Mouse (Mus musculus) olfactory bulb, adult 2 months (tissue): Measurements from ENCODE around the gene Upk1b. TPM values are rescaled to one million over a fixed set of nuclear protein-coding genes. Genes with fewer than 3 reads are reported as not detected.
"Not testable (repeated sequence)": the region's sequence is repeated elsewhere in the genome, so short reads cannot be mapped to it uniquely, and the experiment has no call there.

Experiments used
- H3K27ac ChIP-seq: fragments of 200-500 bp; 2 replicates; pipeline ENCODE4 v1.5.1; 2012; ENCODE audit warnings: low read depth, low read length; ENCODE audit not compliant: insufficient read depth
- H3K4me1 ChIP-seq: fragments of 200-500 bp; 2 replicates; pipeline ENCODE4 v1.6.1; 2012; ENCODE audit warnings: low read length; ENCODE audit not compliant: control insufficient read depth, insufficient read depth
- H3K4me3 ChIP-seq: fragments of 200-500 bp; 2 replicates; pipeline ENCODE4 v1.5.1; 2012; ENCODE audit warnings: mild to moderate bottlenecking, low read depth, low read length, moderate library complexity; ENCODE audit not compliant: insufficient read depth
- CTCF ChIP-seq: fragments of 200-500 bp; IDR thresholded peaks from 2 replicates; pipeline ENCODE4 v1.5.1; 2012; ENCODE audit warnings: low read depth, mild to moderate bottlenecking, low read length, moderate library complexity; ENCODE audit not compliant: insufficient read depth
- POLR2A ChIP-seq: fragments of 200-500 bp; IDR thresholded peaks from 2 replicates; pipeline ENCODE4 v1.6.1; 2012; ENCODE audit warnings: mild to moderate bottlenecking, low read depth, low read length, moderate library complexity; ENCODE audit not compliant: insufficient read depth
- WGBS: fragments of 180-500 bp; shearing (Covaris S2); methylation state at CpG from one replicate; pipeline ENCODE4 v1.1.7; 2018; 5-methylcytosine and 5-hydroxymethylcytosine counted together
- polyA plus RNA-seq: library from polyadenylated mRNA; stranded (reverse); fragments of >200 nt; gene quantifications from 2 replicates; pipeline ENCODE4 v1.2.4, GENCODE M21; 2012; ENCODE audit warnings: low replicate concordance; ENCODE audit not compliant: missing spikeins, insufficient read depth, insufficient read length

Gene Upk1b
- polyA plus RNA-seq: not detected in 2 replicates

GRCm38 (mm10) chr16:38800091-38800490 is at the start of gene Upk1b:
Gene Upk1b, minus strand, starts transcription at chr16:38800328.
- no peak within 1 kb of the TSS for H3K4me3 ChIP-seq
- no peak within 1 kb of the TSS for H3K27ac ChIP-seq
- WGBS: 27% methylated on average over 10 of the region's 10 CpGs
- peaks cover 3% of the 10 kb centered on the region; the same call in 1 of the 2 replicates for H3K4me1 ChIP-seq
- TF ChIP-seq CTCF (no peak), POLR2A (no peak)

GRCm38 (mm10) chr16:38828649-38829048 is 28.5 kb upstream of the Upk1b start, which contains the start of gene 4930435E12Rik:
Gene 4930435E12Rik, minus strand, starts transcription at chr16:38828749.
- no peak for TF ChIP-seq CTCF
- no peak for TF ChIP-seq POLR2A
- 89% methylated on average over 3 of the region's 3 CpGs for WGBS
- no peaks in the 10 kb centered on the region for H3K4me1 ChIP-seq

GRCm38 (mm10) chr16:38812521-38812920 is 12.4 kb upstream of the Upk1b start:
- peak; percentile 63; the same call in 1 of the 2 replicates for TF ChIP-seq CTCF
- no peak for TF ChIP-seq POLR2A
- H3K4me3 ChIP-seq: no peak overlapping the region
- 36% methylated on average over 8 of the region's 8 CpGs for WGBS
- no peak overlapping the region for H3K27ac ChIP-seq
- H3K4me1 ChIP-seq: peaks cover 4% of the 10 kb centered on the region

More at GRCm38 (mm10) chr16:38828649-38829048, 28.5 kb upstream of the Upk1b start, which contains the start of gene 4930435E12Rik:
- H3K4me3 ChIP-seq: no peak within 1 kb of the TSS
- H3K27ac ChIP-seq: no peak within 1 kb of the TSS

- TF ChIP-seq POLR2A (no peak), CTCF (no peak)
- H3K4me3 ChIP-seq: no peak overlapping the region
- 92% methylated on average over 5 of the region's 5 CpGs for WGBS
- H3K27ac ChIP-seq: no peak overlapping the region
- no peaks in the 10 kb centered on the region for H3K4me1 ChIP-seq
These were observed 10.1 kb upstream of the Upk1b start for GRCm38 (mm10) chr16:38810196-38810595.

DNA sequence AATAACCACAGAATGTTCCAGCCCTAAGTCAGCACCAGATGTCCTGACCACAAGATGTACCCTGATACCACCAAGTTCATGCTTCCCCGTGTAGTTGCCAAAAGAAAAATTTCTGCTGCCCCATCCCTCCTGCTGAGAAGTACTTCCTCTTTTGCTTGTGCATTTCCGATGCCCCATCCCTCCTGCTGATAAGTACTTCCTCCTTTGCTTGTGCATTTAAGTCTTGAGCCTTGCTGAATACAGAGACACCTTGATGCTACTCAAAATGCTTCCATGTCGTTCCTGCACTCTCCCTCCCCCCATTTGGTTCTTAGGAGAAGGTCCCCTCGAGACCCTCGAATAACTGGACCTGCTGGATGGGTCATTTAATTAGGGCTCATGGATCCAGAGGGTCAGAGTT is 7.7 kb upstream of the Upk1b start:
- H3K4me1 ChIP-seq, H3K4me3 ChIP-seq, H3K27ac ChIP-seq: not testable (repeated sequence)
- WGBS: 84% methylated on average over 5 of the region's 5 CpGs

- WGBS: 95% methylated on average over 3 of the region's 3 CpGs
- Histone ChIP-seq H3K4me3 (no peak overlapping the region), H3K4me1 (peaks cover 3% of the 10 kb centered on the region; the same call in 1 of the 2 replicates), H3K27ac (no peak overlapping the region)
- no peak for TF ChIP-seq CTCF
- no peak for TF ChIP-seq POLR2A
These were observed 1.1 kb downstream of the Upk1b start for GRCm38 (mm10) chr16:38798957-38799450.

- Histone ChIP-seq H3K4me3 (no peak overlapping the region), H3K4me1 (no peaks in the 10 kb centered on the region), H3K27ac (no peak overlapping the region)
- TF ChIP-seq POLR2A: no peak
- TF ChIP-seq CTCF: no peak
- WGBS: 80% methylated on average over 6 of the region's 6 CpGs
These were observed 7.0 kb downstream of the Upk1b start for GRCm38 (mm10) chr16:38793120-38793519.

DNA sequence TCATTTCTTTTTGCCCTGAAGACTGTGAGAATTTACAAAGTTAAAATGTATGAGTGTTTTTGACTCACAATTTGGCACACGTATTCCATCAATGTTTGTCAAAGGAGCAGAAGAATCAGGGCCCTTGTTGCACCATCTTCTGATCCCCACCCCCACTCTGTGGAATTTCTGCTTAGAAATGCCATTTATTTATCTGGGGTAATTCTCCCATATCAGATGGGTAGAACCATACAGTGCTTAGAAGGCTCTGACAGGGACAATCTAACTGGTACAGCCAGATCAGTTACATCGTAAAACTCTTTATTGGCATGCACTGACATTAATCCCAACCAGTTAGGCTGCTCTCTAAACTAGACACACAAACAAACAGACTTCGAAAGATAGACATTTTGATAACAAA is 10.2 kb downstream of the Upk1b start:
- WGBS: 90% methylated on average over 3 of the region's 3 CpGs
- Histone ChIP-seq H3K4me1 (no peaks in the 10 kb centered on the region), H3K4me3 (no peak overlapping the region), H3K27ac (no peak overlapping the region)
- TF ChIP-seq POLR2A (no peak), CTCF (no peak)

DNA sequence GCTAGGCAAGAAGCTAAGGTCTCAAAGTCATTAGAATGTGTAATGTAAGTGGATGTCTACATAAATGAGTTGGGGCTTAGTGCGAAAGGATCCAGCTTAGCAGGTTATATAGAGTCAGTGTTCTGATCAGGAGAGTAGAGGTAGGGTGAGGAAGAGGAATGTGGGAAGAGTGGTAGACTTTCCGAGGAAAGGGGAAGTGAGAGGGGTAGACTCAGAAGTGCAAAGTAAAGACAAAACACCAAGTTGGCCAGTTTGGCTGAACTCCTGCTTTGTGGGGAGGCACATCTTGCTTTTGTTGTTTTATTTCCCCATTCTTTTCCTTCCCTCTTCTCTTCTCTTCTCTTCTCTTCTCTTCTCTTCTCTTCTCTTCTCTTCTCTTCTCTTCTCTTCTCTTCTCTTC is 11.1 kb downstream of the Upk1b start:
- whole genome bisulfite sequencing: 93% methylated on average over 2 of the region's 2 CpGs
- H3K4me3 ChIP-seq: no peak overlapping the region
- TF ChIP-seq POLR2A (no peak), CTCF (no peak)
- no peak overlapping the region for H3K27ac ChIP-seq
- H3K4me1 ChIP-seq: no peaks in the 10 kb centered on the region

DNA sequence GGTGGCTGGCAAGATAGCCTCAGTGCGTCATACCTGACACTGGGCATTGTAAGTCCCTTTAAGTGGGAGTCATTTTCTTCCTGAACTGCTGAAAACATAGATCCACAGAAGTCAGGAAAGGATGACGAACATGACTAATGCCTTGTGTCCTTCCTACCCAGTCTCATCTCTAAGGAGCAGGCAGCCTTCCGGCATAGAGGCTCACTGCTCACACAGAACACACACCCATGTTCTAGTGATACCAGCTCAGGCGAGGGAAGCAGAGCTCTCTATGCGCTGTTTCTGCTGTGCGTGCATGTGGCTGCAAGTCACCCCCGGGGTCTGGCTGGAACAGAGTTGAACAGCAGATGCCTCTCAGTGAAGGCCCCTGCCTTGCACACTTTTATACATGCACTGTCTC is 14.8 kb downstream of the Upk1b start:
- 93% methylated on average over 7 of the region's 7 CpGs for WGBS
- no peak overlapping the region for H3K27ac ChIP-seq
- H3K4me3 ChIP-seq: no peak overlapping the region
- no peaks in the 10 kb centered on the region for H3K4me1 ChIP-seq
- no peak for TF ChIP-seq POLR2A
- TF ChIP-seq CTCF: no peak
